Mouse (Mus musculus) lung, embryonic 16.5 days (tissue): ENCODE results near the gene Tmem97. TPM values are rescaled to one million over a fixed set of nuclear protein-coding genes. Genes with fewer than 3 reads are reported as not detected.
"Not testable (repeated sequence)": the region's sequence is repeated elsewhere in the genome, so short reads cannot be mapped to it uniquely, and the experiment has no call there.

Experiments
- ATAC-seq: fragments of 200-750 bp; cut with Nextera tagmentation; 2 replicates; pipeline ENCODE4 v1.8.0; 2017; ENCODE audit warnings: low read depth, mild to moderate bottlenecking, moderate library complexity
- H3K27ac ChIP-seq: fragments of 300-500 bp; sonication (generic); 2 replicates; pipeline ENCODE4 v1.5.1; 2014; ENCODE audit warnings: mild to moderate bottlenecking, control low read depth, low read length
- H3K27me3 ChIP-seq: fragments of 300-500 bp; sonication (generic); 2 replicates; pipeline ENCODE4 v1.6.1; 2014; ENCODE audit warnings: low read depth, low read length, mixed read lengths; ENCODE audit not compliant: control insufficient read depth, insufficient read depth
- H3K36me3 ChIP-seq: fragments of 300-500 bp; sonication (generic); 2 replicates; pipeline ENCODE4 v1.6.1; 2014; ENCODE audit warnings: low read length; ENCODE audit not compliant: control insufficient read depth, insufficient read depth
- H3K4me1 ChIP-seq: fragments of 300-500 bp; sonication (generic); replicated peaks from 2 replicates; pipeline ENCODE4 v1.6.1; 2014; ENCODE audit warnings: low read length, mixed read lengths; ENCODE audit not compliant: control insufficient read depth, insufficient read depth
- H3K4me2 ChIP-seq: fragments of 300-500 bp; sonication (generic); 2 replicates; pipeline ENCODE4 v1.6.1; 2014; ENCODE audit warnings: low read depth, low read length, control low read depth
- H3K4me3 ChIP-seq: fragments of 300-500 bp; sonication (generic); 2 replicates; pipeline ENCODE4 v1.5.1; 2014; ENCODE audit warnings: mild to moderate bottlenecking, low read length, control low read depth
- H3K9ac ChIP-seq: fragments of 300-500 bp; sonication (generic); 2 replicates; pipeline ENCODE4 v1.6.1; 2014; ENCODE audit warnings: low read length, control low read depth
- H3K9me3 ChIP-seq: fragments of 300-500 bp; sonication (generic); 2 replicates; pipeline ENCODE4 v1.6.1; 2016; ENCODE audit warnings: low read length; ENCODE audit not compliant: control insufficient read depth
- WGBS: fragments of 180-500 bp; shearing (Covaris S2); extraction: QIAGEN DNeasy Blood & Tissue Kit; methylation state at CpG from one replicate; pipeline ENCODE4 v1.1.7; 2014; 5-methylcytosine and 5-hydroxymethylcytosine counted together
- polyA plus RNA-seq: library from polyadenylated mRNA; unstranded; fragments of >200 nt; fragmentation: Nextera tagmentation; extraction: Ambion mirVana; gene quantifications from 2 replicates; pipeline ENCODE4 v1.2.1, GENCODE M21; 2015

Gene Tmem97
- polyA plus RNA-seq, 1 experiment from 2014 or later = 71.5 TPM

DNA sequence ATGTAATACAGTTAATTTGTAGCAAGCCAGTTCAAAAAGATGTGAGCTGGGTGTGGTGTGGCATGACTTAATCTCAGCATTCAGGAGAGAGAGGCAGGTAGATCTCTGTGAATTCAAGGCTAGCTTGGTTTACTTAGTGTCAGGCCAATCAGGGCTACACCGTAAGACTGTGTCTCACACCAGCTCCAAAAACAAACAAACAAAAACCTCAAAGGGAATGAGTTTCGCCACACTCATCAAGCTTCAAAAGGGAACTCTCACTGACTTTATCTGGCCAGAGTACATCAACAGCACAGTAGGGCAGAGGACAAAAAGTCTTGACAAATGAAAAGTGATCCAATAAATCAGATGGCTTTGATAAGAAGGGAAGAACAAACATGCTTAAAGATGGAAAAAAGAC, 24.4 kb upstream of the Tmem97 start:
- WGBS = 32% methylated on average over 2 of the region's 2 CpGs
- no peaks in the 10 kb centered on the region for H3K9me3 ChIP-seq
- no peak for ATAC-seq
- H3K4me1 ChIP-seq = no peaks in the 10 kb centered on the region
- no peak overlapping the region for H3K4me3 ChIP-seq
- H3K9ac ChIP-seq = no peak overlapping the region
- H3K27ac ChIP-seq = no peak overlapping the region
- H3K27me3 ChIP-seq = no peaks in the 10 kb centered on the region
- peaks cover 12% of the 10 kb centered on the region for H3K36me3 ChIP-seq
- no peak overlapping the region for H3K4me2 ChIP-seq

- no peaks in the 10 kb centered on the region for H3K4me1 ChIP-seq
- no peak overlapping the region for H3K9ac ChIP-seq
- H3K9me3 ChIP-seq = no peaks in the 10 kb centered on the region
- no peak overlapping the region for H3K4me3 ChIP-seq
- no peak for ATAC-seq
- H3K27ac ChIP-seq = no peak overlapping the region
- no peaks in the 10 kb centered on the region for H3K27me3 ChIP-seq
- H3K4me2 ChIP-seq = no peak overlapping the region
- peaks cover 12% of the 10 kb centered on the region for H3K36me3 ChIP-seq
- WGBS = 65% methylated on average over 3 of the region's 3 CpGs
Measured at GRCm38 (mm10) chr11:78574536-78574935, 24.0 kb upstream of the Tmem97 start.

DNA sequence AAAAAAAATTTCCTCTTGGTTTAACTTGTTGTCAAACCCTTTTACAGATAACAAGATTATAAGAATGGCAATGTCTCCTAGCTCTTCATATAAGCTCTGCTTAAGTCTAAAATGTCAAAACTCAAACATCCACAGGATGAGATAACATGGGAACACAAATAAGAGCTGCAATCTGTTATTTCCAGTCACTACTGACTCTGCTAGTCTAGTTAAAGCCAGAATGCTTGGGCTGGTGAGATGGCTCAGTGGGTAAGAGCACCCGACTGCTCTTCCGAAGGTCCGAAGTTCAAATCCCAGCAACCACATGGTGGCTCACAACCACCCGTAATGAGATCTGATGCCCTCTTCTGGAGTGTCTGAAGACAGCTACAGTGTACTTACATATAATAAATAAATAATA, 23.5 kb upstream of the Tmem97 start:
- WGBS = 92% methylated on average over 3 of the region's 4 CpGs
- peaks cover 11% of the 10 kb centered on the region for H3K36me3 ChIP-seq

GRCm38 (mm10) chr11:78571854-78572253, 21.3 kb upstream of the Tmem97 start:
- Histone ChIP-seq H3K27ac (no peak overlapping the region), H3K36me3 (peaks cover 8% of the 10 kb centered on the region), H3K9ac (no peak overlapping the region), H3K27me3 (no peaks in the 10 kb centered on the region), H3K9me3 (no peaks in the 10 kb centered on the region), H3K4me3 (no peak overlapping the region), H3K4me1 (no peaks in the 10 kb centered on the region), H3K4me2 (no peak overlapping the region)
- WGBS = 81% methylated on average over 6 of the region's 6 CpGs
- ATAC-seq = no peak

More for the DNA sequence above, 23.5 kb upstream of the Tmem97 start:
- not testable (repeated sequence) for H3K27me3 ChIP-seq, H3K4me1 ChIP-seq, ATAC-seq, H3K4me2 ChIP-seq, H3K27ac ChIP-seq, H3K9ac ChIP-seq, H3K9me3 ChIP-seq, H3K4me3 ChIP-seq

- no peak for ATAC-seq
- peaks cover under 1% of the 10 kb centered on the region; the same call in 1 of the 2 replicates for H3K4me1 ChIP-seq
- 96% methylated on average over 8 of the region's 8 CpGs for WGBS
- peaks cover 8% of the 10 kb centered on the region for H3K36me3 ChIP-seq
- H3K9ac ChIP-seq = no peak overlapping the region
- no peaks in the 10 kb centered on the region for H3K9me3 ChIP-seq
- H3K27ac ChIP-seq = no peak overlapping the region
- no peak overlapping the region for H3K4me2 ChIP-seq
- no peaks in the 10 kb centered on the region for H3K27me3 ChIP-seq
- no peak overlapping the region for H3K4me3 ChIP-seq
Measured at GRCm38 (mm10) chr11:78571441-78571840, 20.9 kb upstream of the Tmem97 start.

DNA sequence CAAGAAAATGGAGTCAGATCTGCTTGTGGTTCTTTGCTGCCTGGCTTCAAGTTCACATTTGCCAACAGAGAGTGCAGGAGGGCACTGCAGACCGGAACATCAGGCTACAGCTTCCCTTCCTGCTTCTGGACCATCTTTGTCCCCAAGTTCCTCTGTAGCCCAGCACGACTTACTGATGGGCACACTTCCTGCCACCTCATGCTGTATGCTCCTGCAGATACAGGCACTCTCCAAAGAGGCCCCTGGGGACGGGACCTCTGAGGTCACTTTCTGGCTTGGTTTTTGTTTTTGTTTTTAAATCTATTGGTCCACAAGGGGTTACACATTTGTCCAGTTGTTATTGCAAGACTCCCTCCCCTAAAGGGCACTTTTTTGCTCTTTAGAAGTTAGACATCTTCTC, 19.2 kb upstream of the Tmem97 start:
- no peaks in the 10 kb centered on the region for H3K9me3 ChIP-seq
- 46% methylated on average over 3 of the region's 3 CpGs for WGBS

GRCm38 (mm10) chr11:78568827-78569226, 18.2 kb upstream of the Tmem97 start:
- peaks cover 5% of the 10 kb centered on the region for H3K36me3 ChIP-seq
- H3K27me3 ChIP-seq = no peaks in the 10 kb centered on the region
- no peaks in the 10 kb centered on the region for H3K9me3 ChIP-seq
- H3K27ac ChIP-seq = no peak overlapping the region
- no peak for ATAC-seq
- 83% methylated on average over 10 of the region's 10 CpGs for WGBS
- H3K4me1 ChIP-seq = peaks cover 3% of the 10 kb centered on the region; the same call in 1 of the 2 replicates
- no peak overlapping the region for H3K4me3 ChIP-seq
- H3K4me2 ChIP-seq = no peak overlapping the region
- H3K9ac ChIP-seq = no peak overlapping the region

More for the DNA sequence above, 19.2 kb upstream of the Tmem97 start:
- no peaks in the 10 kb centered on the region for H3K27me3 ChIP-seq
- H3K4me3 ChIP-seq = no peak overlapping the region
- H3K4me1 ChIP-seq = peaks cover 3% of the 10 kb centered on the region; the same call in 1 of the 2 replicates
- no peak overlapping the region for H3K9ac ChIP-seq
- H3K36me3 ChIP-seq = peaks cover 8% of the 10 kb centered on the region
- ATAC-seq = no peak
- 0 out of 2 replicates have a peak overlapping the region, but pooled peaks have one; percentile 24 for H3K27ac ChIP-seq
- no peak overlapping the region for H3K4me2 ChIP-seq

GRCm38 (mm10) chr11:78567614-78568013, 17.0 kb upstream of the Tmem97 start:
- no peaks in the 10 kb centered on the region for H3K9me3 ChIP-seq

DNA sequence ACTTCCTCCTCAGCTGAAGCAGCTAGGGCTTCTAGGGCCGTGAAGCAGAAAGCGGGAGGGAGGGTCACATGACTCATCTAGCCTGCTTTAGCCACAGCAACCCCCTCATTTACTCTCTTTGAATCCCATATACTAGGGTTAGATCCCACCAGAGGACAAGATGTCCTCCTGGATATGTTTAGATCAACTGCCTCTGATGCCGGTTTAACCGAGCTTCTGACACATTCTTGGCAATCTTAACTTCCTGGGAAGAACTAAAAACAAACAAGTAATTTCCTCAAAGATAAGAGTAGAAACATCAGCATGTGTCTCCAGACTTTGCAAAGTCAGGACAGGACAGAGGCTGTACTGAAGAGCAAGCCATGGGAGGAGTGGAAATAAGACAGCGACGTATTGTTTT, 16.2 kb upstream of the Tmem97 start:
- no peak overlapping the region for H3K4me2 ChIP-seq
- H3K9ac ChIP-seq = no peak overlapping the region
- H3K9me3 ChIP-seq = no peaks in the 10 kb centered on the region
- H3K27me3 ChIP-seq = no peaks in the 10 kb centered on the region
- no peak overlapping the region for H3K4me3 ChIP-seq
- WGBS = 31% methylated on average over 6 of the region's 6 CpGs
- peaks cover 3% of the 10 kb centered on the region; the same call in 1 of the 2 replicates for H3K4me1 ChIP-seq
- H3K27ac ChIP-seq = peak overlapping the region; percentile 85
- H3K36me3 ChIP-seq = peaks cover 2% of the 10 kb centered on the region
- peak; percentile 97 for ATAC-seq

More at GRCm38 (mm10) chr11:78567614-78568013, 17.0 kb upstream of the Tmem97 start:
- no peak for ATAC-seq
- WGBS = 73% methylated on average over 6 of the region's 6 CpGs
- peaks cover 3% of the 10 kb centered on the region; the same call in 1 of the 2 replicates for H3K4me1 ChIP-seq
- no peak overlapping the region for H3K27ac ChIP-seq
- no peak overlapping the region for H3K4me3 ChIP-seq
- H3K4me2 ChIP-seq = no peak overlapping the region
- H3K9ac ChIP-seq = no peak overlapping the region
- peaks cover 2% of the 10 kb centered on the region for H3K36me3 ChIP-seq
- no peaks in the 10 kb centered on the region for H3K27me3 ChIP-seq

GRCm38 (mm10) chr11:78560447-78560846, 9.9 kb upstream of the Tmem97 start:
- Histone ChIP-seq H3K4me3 (no peak overlapping the region), H3K36me3 (no peaks in the 10 kb centered on the region), H3K9me3 (no peaks in the 10 kb centered on the region), H3K4me2 (no peak overlapping the region), H3K4me1 (no peaks in the 10 kb centered on the region), H3K9ac (no peak overlapping the region), H3K27ac (no peak overlapping the region), H3K27me3 (no peaks in the 10 kb centered on the region)
- ATAC-seq = peak; percentile 76
- 14% methylated on average over 4 of the region's 4 CpGs for WGBS
